Mouse (Mus musculus) adrenal gland, adult 2 months (tissue): ENCODE results near the gene Hpcal4. TPM values are rescaled to one million over a fixed set of nuclear protein-coding genes. Genes with fewer than 3 reads are reported as not detected.

Experiments
- DNase-seq: peaks from one replicate; pipeline ENCODE4 v3.0.0; 2021
- polyA plus RNA-seq: library from polyadenylated mRNA; depleted of rRNA; stranded (reverse); fragments of >200 nt; gene quantifications from 2 replicates; pipeline ENCODE4 v1.2.3, GENCODE M21; 2012; rRNA removed
- total RNA-seq, 2 experiments: library from RNA; stranded (reverse); gene quantifications; 2 replicates each; pipeline ENCODE4 v1.2.3; 2021

Hpcal4 gene
- total and polyA plus RNA-seq, 3 experiments, result 3.1 to 5.4 (median 3.1) TPM

GRCm38 (mm10) chr4:123239361-123240203 is 56.6 kb downstream of the Hpcal4 start:
- peak; percentile 54 for DNase-seq

Other genes starting within 250 kb of the Hpcal4 start
- gene Mfsd2a, start 222.0 kb upstream of the Hpcal4 start, total RNA-seq, result 10 to 100 TPM in 1 of 2 experiments, 1 to 10 TPM in 1; 3.7 to 28.5 TPM
- 0.46 and 0.62 TPM in 2 replicates for gene Mfsd2a, start 222.0 kb upstream of the Hpcal4 start, polyA plus RNA-seq
- 1 to 10 TPM; 1.6 to 2.6 TPM for gene Mycl, start 187.6 kb upstream of the Hpcal4 start, total RNA-seq
- gene Mycl, start 187.6 kb upstream of the Hpcal4 start, polyA plus RNA-seq, result 0.54 and 1.2 TPM in 2 replicates
- 10 to 100 TPM; 17.0 to 21.8 TPM for gene Trit1, start 166.6 kb upstream of the Hpcal4 start, total RNA-seq
- 3.4 and 4.3 TPM in 2 replicates for gene Trit1, start 166.6 kb upstream of the Hpcal4 start, polyA plus RNA-seq
- gene Bmp8b, start 78.1 kb upstream of the Hpcal4 start, total RNA-seq, result not detected
- 0.03 and 0.17 TPM in 2 replicates for gene Bmp8b, start 78.1 kb upstream of the Hpcal4 start, polyA plus RNA-seq
- not detected for gene Oxct2b, start 67.0 kb upstream of the Hpcal4 start, total RNA-seq
- gene Oxct2b, start 67.0 kb upstream of the Hpcal4 start, polyA plus RNA-seq, result not detected in 2 replicates
- 10 to 100 TPM; 42.4 to 59.1 TPM for gene Ppie, start 43.3 kb upstream of the Hpcal4 start, total RNA-seq
- 9.1 and 10.5 TPM in 2 replicates for gene Ppie, start 43.3 kb upstream of the Hpcal4 start, polyA plus RNA-seq
- 10 to 100 TPM; 38.8 to 82.5 TPM for gene Nt5c1a, start 18.3 kb downstream of the Hpcal4 start, total RNA-seq
- 21.3 and 23.3 TPM in 2 replicates for gene Nt5c1a, start 18.3 kb downstream of the Hpcal4 start, polyA plus RNA-seq
- 10 to 100 TPM in 1 of 2 experiments, 1 to 10 TPM in 1; 4.3 to 11.5 TPM for gene Heyl, start 50.3 kb downstream of the Hpcal4 start, total RNA-seq
- gene Heyl, start 50.3 kb downstream of the Hpcal4 start, polyA plus RNA-seq, result 4.5 and 5.9 TPM in 2 replicates
- gene Pabpc4, start 79.1 kb downstream of the Hpcal4 start, total RNA-seq, result 100 to 1,000 TPM in 1 of 2 experiments, 10 to 100 TPM in 1; 98.9 to 110 TPM
- gene Pabpc4, start 79.1 kb downstream of the Hpcal4 start, polyA plus RNA-seq, result 270 and 277 TPM in 2 replicates
- gene Oxct2a, start 140.4 kb downstream of the Hpcal4 start, total RNA-seq, result not detected
- gene Oxct2a, start 140.4 kb downstream of the Hpcal4 start, polyA plus RNA-seq, result not detected in 2 replicates
- gene Bmp8a, start 160.0 kb downstream of the Hpcal4 start, total RNA-seq, result under 1 TPM in 1 of 2 experiments, not detected in 1; 0.21 TPM
- gene Bmp8a, start 160.0 kb downstream of the Hpcal4 start, polyA plus RNA-seq, result 0.17 and 0.18 TPM in 2 replicates